Mouse (Mus musculus): ENCODE data around the gene Trak2. TPM values are rescaled to one million over a fixed set of nuclear protein-coding genes. Genes with fewer than 3 reads are reported as not detected.

The Trak2 gene
- total and polyA plus RNA-seq, 2 experiments from 2014 or later: 13.3 to 46.7 TPM

DNA sequence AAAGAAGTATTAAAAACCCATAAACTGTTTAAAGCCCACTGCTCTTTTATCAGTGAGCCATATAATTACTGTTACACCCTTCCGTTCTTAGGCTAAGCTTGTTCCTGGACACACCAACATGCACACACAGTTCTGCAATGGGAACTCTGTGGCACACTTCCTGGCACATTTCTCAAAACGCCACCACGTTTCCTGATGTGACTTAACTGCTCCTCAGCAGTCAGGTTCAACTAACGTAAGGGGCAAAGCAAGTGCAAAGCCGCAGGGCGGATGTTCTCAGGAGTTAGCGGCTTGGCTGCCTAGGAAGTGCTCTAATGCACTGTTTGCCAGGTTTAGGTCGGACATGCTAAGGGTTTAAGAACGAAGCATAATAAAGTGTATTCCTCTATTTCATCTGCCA, 17.0 kb downstream of the Trak2 start:
- WGBS: 83% methylated on average over 9 of the region's 9 CpGs
- no peaks in the 10 kb centered on the region for H3K27me3 ChIP-seq (ENCODE audit: insufficient read depth, low read length)
- no peaks in the 10 kb centered on the region for H3K36me3 ChIP-seq (ENCODE audit: insufficient read depth, low read length)
- no peak overlapping the region for H3K9ac ChIP-seq (replicated peaks; ENCODE audit: low read length, poor library complexity, severe bottlenecking)
- DNase-seq (ENCODE audit: low spot score) (no peak), ATAC-seq (ENCODE audit: low FRiP score) (no peak)
- no peak overlapping the region for H3K4me2 ChIP-seq (ENCODE audit: low read depth, low read length, poor library complexity, severe bottlenecking)
- no peaks in the 10 kb centered on the region for H3K4me1 ChIP-seq (ENCODE audit: insufficient read depth, low read length)
- TF ChIP-seq CTCF (IDR thresholded peaks at IDR 0.05): no peak
- no peak overlapping the region for H3K4me3 ChIP-seq (ENCODE audit: low read depth, low read length)
- H3K27ac ChIP-seq (ENCODE audit: low read depth, low read length): no peak overlapping the region
- H3K9me3 ChIP-seq (ENCODE audit: low read length): no peaks in the 10 kb centered on the region

DNA sequence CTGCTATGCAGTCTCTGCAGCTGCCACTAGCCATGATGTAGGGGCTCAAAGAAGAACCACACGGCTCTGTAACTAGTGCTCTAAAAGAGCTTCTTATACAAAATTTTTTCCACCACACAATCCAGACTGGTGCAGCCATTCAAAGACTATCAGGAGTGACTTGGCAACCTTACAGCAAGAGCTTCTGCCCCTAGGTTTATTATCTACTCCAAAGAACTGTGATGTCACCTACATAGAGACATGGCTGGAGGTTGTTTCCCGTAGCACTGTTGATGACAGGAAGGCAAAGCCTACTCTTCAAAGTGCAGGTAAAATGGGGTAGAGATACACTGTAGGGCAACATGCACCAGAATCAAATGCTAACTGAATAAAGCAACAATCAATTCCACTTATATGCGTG, 17.5 kb downstream of the Trak2 start:
- no peaks in the 10 kb centered on the region for H3K27me3 ChIP-seq (ENCODE audit: insufficient read depth, low read length)
- no peak overlapping the region for H3K9ac ChIP-seq (replicated peaks; ENCODE audit: low read length, poor library complexity, severe bottlenecking)
- no peak for TF ChIP-seq CTCF (IDR thresholded peaks at IDR 0.05)
- no peak for DNase-seq (ENCODE audit: low spot score)
- H3K4me2 ChIP-seq (ENCODE audit: low read depth, low read length, poor library complexity, severe bottlenecking): no peak overlapping the region
- no peaks in the 10 kb centered on the region for H3K9me3 ChIP-seq (ENCODE audit: low read length)
- H3K36me3 ChIP-seq (ENCODE audit: insufficient read depth, low read length): no peaks in the 10 kb centered on the region
- H3K4me1 ChIP-seq (ENCODE audit: insufficient read depth, low read length): no peaks in the 10 kb centered on the region
- no peak for ATAC-seq (ENCODE audit: low FRiP score)
- no peak overlapping the region for H3K27ac ChIP-seq (ENCODE audit: low read depth, low read length)
- WGBS: 80% methylated on average over 3 of the region's 3 CpGs
- H3K4me3 ChIP-seq (ENCODE audit: low read depth, low read length): no peak overlapping the region

DNA sequence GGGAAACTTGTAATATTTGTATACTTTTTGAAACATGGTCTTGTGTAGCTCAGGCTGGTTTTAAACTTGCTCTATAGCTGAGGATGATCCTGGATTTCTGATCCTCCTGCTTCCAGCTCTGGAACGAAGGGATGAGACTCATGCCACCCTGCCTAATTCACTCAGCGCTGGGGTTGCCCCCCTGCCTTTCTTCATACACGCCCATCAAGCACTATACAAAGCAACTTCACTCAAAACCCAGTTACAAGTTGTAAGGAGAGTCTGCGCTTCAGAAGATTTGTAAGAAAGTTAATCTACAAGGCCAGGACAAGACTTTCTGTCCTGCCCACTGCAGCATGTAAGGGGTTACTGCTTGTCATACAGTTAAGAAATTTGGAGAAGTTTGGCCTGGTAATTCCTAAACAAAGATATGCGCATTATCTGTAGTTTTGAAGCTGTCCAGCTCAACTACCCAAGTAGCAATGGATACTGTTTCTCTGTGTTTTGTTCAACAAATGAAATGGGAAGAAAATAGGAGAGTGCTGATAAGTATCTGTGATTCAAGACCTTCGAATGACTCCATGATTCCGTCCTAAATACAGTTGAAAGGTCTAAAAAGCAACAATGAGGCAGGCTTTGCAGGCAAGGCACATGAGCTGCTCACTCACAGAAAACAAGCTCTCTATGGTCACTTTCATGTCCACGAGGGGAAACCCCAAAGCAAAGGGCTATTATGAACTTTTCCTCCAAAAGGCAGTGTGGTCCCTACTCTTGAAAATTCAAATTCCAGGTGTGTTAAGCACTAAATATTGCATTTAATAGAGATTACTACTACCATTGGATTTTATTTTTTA, 18.4 kb downstream of the Trak2 start:
- TF ChIP-seq CTCF (IDR thresholded peaks at IDR 0.05): no peak
- H3K9ac ChIP-seq (replicated peaks; ENCODE audit: low read length, poor library complexity, severe bottlenecking): no peak overlapping the region
- no peaks in the 10 kb centered on the region for H3K9me3 ChIP-seq (ENCODE audit: low read length)
- ATAC-seq (ENCODE audit: low FRiP score) (no peak), DNase-seq (ENCODE audit: low spot score) (no peak)
- H3K36me3 ChIP-seq (ENCODE audit: insufficient read depth, low read length): no peaks in the 10 kb centered on the region
- H3K4me1 ChIP-seq (ENCODE audit: insufficient read depth, low read length): no peaks in the 10 kb centered on the region
- WGBS: 77% methylated on average over 8 of the region's 8 CpGs
- H3K4me2 ChIP-seq (ENCODE audit: low read depth, low read length, poor library complexity, severe bottlenecking): no peak overlapping the region
- no peaks in the 10 kb centered on the region for H3K27me3 ChIP-seq (ENCODE audit: insufficient read depth, low read length)
- H3K27ac ChIP-seq (ENCODE audit: low read depth, low read length): no peak overlapping the region
- H3K4me3 ChIP-seq (ENCODE audit: low read depth, low read length): no peak overlapping the region

DNA sequence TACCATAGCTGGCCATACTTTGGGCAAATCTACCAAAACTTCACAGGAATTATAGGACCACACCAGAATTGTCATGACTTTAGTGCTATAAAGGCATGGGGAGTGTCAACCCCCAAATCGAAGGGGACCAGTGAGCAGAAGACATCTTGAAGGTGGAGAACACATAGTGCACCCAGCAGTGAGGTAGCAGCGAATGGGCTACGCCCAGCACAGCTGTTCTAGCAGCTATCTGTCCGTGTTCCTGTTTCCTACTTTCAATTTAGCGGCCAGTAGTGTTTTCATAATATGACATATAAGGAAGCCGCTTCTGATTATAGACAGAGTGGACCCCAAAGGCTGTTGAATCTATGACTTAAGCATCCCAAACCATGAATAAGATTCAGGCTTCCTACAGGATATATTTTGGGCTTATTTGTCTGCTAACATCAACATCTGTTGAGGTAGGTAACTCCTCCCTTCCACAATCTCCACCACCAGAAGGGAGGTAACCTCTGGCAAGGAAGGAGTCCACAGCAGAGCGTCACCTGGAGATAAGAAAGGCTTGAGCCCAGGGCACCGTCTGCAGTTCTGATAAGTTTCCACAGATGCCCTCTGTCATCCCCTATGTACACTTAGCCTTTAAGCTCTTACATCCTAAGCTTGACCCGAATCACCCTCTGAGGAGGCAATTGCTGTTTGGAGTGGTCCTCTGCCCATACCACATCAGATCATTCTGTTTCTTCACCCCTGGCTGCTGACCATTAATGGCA, 19.4 kb downstream of the Trak2 start:
- no peaks in the 10 kb centered on the region for H3K27me3 ChIP-seq (ENCODE audit: insufficient read depth, low read length)
- WGBS: 94% methylated on average over 9 of the region's 9 CpGs
- no peak for TF ChIP-seq CTCF (IDR thresholded peaks at IDR 0.05)
- ATAC-seq (ENCODE audit: low FRiP score): no peak
- no peaks in the 10 kb centered on the region for H3K4me1 ChIP-seq (ENCODE audit: insufficient read depth, low read length)
- H3K9me3 ChIP-seq (ENCODE audit: low read length): no peaks in the 10 kb centered on the region
- H3K27ac ChIP-seq (ENCODE audit: low read depth, low read length): no peak overlapping the region
- no peak for DNase-seq (ENCODE audit: low spot score)
- no peak overlapping the region for H3K9ac ChIP-seq (replicated peaks; ENCODE audit: low read length, poor library complexity, severe bottlenecking)
- H3K36me3 ChIP-seq (ENCODE audit: insufficient read depth, low read length): no peaks in the 10 kb centered on the region
- no peak overlapping the region for H3K4me3 ChIP-seq (ENCODE audit: low read depth, low read length)
- H3K4me2 ChIP-seq (ENCODE audit: low read depth, low read length, poor library complexity, severe bottlenecking): no peak overlapping the region

DNA sequence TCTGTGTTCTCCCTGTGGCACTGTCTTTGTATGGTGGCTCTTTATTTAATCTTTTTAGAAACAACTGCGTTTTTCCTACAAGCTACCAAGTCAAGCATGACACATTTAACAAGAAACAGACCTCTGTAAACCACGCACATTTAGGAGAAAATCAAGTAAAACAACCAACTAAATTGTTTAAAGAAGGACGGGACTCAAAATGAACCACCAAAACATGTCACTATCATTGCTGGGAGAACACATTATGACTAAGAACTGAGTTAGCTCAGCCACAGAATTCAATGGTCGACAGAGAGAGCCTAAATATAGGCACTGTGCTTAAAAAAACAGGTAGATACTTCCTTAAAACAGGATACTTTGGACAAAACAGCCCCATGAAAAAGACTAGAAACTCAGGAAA, 20.2 kb downstream of the Trak2 start:
- ATAC-seq (ENCODE audit: low FRiP score) (no peak), DNase-seq (ENCODE audit: low spot score) (no peak)
- Histone ChIP-seq H3K9me3 (ENCODE audit: low read length) (no peaks in the 10 kb centered on the region), H3K4me1 (ENCODE audit: insufficient read depth, low read length) (no peaks in the 10 kb centered on the region), H3K36me3 (ENCODE audit: insufficient read depth, low read length) (no peaks in the 10 kb centered on the region), H3K4me2 (ENCODE audit: low read depth, low read length, poor library complexity, severe bottlenecking) (no peak overlapping the region), H3K27ac (ENCODE audit: low read depth, low read length) (no peak overlapping the region), H3K4me3 (ENCODE audit: low read depth, low read length) (no peak overlapping the region), H3K27me3 (ENCODE audit: insufficient read depth, low read length) (no peaks in the 10 kb centered on the region), H3K9ac (replicated peaks; ENCODE audit: low read length, poor library complexity, severe bottlenecking) (no peak overlapping the region)
- TF ChIP-seq CTCF (IDR thresholded peaks at IDR 0.05): no peak
- WGBS: 56% methylated on average over 4 of the region's 4 CpGs

DNA sequence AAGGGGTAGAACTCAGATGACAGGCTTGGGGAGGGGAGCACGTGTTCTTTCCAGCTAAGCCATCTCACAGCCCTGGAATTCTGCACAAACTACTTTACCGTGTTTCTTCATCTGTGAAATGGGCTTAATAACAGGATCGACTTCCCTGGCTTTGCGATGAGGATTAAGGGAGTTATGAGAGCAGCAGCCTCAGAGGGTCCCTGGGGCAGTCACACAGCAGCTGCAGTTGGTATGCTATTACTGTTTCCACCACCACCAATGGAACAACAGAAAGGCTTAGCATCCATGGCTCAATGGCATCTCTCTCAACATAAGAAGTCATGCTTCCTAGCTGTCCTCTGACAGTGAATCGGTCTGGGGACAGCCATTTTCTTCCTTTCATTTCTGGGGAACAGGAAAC, 20.7 kb downstream of the Trak2 start:
- Histone ChIP-seq H3K27ac (ENCODE audit: low read depth, low read length) (no peak overlapping the region), H3K9me3 (ENCODE audit: low read length) (no peaks in the 10 kb centered on the region), H3K4me1 (ENCODE audit: insufficient read depth, low read length) (no peaks in the 10 kb centered on the region), H3K27me3 (ENCODE audit: insufficient read depth, low read length) (no peaks in the 10 kb centered on the region), H3K36me3 (ENCODE audit: insufficient read depth, low read length) (no peaks in the 10 kb centered on the region), H3K9ac (replicated peaks; ENCODE audit: low read length, poor library complexity, severe bottlenecking) (no peak overlapping the region), H3K4me3 (ENCODE audit: low read depth, low read length) (no peak overlapping the region), H3K4me2 (ENCODE audit: low read depth, low read length, poor library complexity, severe bottlenecking) (no peak overlapping the region)
- ATAC-seq (ENCODE audit: low FRiP score) (no peak), DNase-seq (ENCODE audit: low spot score) (no peak)
- 63% methylated on average over 5 of the region's 5 CpGs for WGBS
- no peak for TF ChIP-seq CTCF (IDR thresholded peaks at IDR 0.05)

All from midbrain, postnatal 0 days (tissue).